Mouse (Mus musculus) megakaryocyte, embryonic 14.5 days (primary cell): ENCODE measurements around the gene Otud7a.

Experiments
- FLI1 ChIP-seq: IDR thresholded peaks from 2 replicates; pipeline ENCODE4 v1.6.1; 2012; ENCODE audit warnings: low read length, inconsistent platforms, mixed read lengths
- GATA1 ChIP-seq: IDR thresholded peaks from 3 replicates; pipeline ENCODE4 v1.6.1; 2012; ENCODE audit warnings: mixed read lengths, low read length, inconsistent platforms, borderline replicate concordance

DNA sequence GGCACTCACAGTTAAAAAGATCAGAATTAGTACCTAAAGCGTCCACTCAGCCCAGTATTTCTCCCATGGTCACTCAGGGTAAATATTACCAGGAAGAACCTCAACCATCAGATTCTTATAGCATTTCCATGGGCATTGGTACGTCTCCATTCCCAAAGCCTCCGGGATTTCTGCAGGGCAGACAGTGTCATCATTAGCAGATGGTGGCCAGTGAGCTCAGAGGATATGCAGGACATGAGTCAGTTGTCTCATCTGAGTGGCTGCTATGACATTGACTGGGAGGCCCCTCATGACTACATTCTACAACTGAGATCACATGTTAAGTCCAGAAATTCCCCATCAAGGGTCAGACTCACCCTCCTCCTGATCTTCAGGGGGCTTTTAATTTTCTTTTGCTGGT lies 78.5 kb downstream of the Otud7a start:
- TF ChIP-seq GATA1 (no peak), FLI1 (no peak)
